Mouse (Mus musculus): Measurements from ENCODE around the gene Sumf1.

Sumf1 gene

DNA sequence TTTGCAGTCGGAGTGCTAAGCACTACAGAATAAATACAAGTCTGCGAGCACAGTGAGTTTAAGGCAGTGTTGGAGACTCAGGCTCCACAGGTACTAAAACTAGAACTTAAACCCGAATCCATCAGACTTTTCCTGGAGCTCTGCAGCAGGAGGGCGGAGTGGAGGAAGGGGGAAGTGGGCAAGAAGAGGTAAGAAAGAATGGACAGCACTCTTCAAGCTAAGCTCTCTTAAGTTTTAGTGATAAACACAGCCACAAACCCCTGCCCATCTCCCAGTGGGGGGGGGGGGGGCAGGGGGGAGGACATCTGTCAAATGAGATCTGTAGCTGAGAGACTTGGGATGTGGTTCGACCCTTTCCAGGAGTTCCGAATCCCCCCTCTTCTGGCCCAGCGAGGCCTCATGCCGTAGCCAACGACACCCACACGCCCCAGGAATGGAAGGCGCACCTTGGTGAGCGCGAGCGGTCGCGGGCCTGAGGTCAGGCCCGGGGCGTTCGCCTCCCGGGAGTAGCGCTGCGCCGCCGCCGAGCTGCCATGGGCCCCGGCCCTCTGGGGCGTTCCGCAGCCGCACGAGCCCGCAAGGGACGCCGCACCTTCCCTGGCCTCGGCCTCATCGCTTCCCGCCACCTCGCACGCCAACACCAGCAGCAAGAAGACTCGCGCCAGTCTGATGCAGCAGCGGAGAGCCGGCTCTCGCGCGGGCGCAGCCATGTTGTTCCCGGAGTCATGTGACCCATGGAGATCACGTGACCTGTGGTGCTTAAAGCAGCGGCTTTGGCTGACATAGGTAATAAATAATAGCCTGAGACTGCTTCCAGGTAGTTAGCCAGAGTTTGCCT, at the start of gene Sumf1:
Gene Sumf1 (minus strand): TSS at position 736 of the 838 bp plus-strand sequence.
- in situ Hi-C loops (cut with MboI, MseI): loop anchor here (5.0 kb wide), 1 partner anchor 83 kb away; no protein-coding TSS in a partner anchor

DNA sequence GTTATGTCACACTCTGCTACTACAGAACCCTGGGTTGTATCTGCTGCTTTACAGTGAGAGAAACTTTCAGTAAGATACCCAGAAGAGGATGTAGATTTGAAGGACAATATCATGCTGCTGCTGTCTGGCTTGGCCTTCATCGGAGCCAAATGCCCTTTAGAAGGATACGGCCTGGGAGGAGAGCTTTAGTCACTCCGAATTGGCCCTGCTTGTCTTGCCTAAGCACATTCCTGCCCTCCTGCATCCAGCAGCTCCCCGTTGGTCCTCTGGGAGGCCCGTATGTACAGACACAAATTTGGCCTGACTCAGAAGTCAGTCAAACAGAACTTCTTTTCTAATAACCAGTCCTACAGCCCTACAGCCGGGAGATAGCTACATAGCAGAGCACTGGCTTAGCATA, 49.2 kb upstream of the Sumf1 start:
- in situ Hi-C loops (cut with MboI, MseI): no loop called here

DNA sequence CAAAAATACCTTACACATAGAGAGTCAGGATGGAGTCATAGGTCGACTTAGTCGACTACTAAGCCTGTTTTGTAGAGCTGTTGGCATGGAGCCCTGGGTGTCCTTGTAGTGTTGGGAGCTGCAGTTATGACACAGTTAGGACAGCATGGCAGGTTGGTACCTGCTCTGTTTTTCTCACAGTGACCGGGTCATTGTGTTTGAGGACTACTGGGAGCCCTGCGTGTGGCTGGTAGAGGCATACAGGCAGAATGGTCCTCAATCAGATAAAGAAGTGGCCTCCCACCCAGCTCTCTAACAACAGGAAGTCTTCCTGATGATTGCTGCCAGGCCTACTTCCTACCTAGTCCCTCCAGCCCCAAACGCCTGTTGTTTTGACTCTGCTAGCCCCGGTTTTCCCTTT, 47.7 kb upstream of the Sumf1 start:
- in situ Hi-C loops (cut with MboI, MseI): no loop called here

DNA sequence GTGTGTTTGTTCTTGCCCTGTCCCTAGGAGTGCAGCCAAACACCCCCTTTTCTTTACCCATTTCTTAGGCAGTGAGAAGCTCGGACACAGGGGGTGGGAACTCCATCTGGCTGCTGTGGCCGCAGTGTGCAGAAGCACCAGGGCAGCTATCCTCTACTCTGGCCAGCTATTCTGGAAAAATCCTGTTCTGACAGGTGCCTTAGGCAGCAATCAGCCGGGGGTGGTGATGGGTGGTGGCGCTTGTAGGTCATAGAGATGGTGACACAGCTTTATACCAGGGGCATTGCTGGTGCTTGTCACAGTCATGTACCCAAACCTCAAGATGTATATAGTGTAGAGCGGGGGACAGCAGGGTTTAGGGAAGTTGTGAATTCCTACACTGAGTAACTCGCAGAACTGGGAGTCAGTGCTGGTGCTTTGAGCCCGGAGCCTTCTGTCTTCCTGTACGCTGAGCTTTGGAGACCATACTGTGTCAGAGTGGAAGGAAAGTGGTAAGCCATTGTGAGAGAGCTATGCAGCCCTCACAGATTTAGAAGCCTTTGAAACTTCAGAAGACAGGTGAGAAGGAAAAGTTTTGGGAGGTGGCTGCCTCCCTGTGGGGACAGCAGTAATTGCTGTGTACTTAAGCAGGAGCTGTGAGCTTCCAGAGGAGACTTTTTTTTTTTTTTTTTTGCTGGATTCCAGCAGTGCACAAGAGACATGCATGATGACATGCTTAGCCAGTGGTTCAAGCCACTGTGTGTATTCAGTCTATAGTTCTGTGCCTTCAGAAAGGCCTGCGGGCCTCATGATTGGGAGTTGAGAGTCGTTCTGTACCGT, 46.7 kb upstream of the Sumf1 start:
- in situ Hi-C loops (cut with MboI, MseI): no loop called here

DNA sequence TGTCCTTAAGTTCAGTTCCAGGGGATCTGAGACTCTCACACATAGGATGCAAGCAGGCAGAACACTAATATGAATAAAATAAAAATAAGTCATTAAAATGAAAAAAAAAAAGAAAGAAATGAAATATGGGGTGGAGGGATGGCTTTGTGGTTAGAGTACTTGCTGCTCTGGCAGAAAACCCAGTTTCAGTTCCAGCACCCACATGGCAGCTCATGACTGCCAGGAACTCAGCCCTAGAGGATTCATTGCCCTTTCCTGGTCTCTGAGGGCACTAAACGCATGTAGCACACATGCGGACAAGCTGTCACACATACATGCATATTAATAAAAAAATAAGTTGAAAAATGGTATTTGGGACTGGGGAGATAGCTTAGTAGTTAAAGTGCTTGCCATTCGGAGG, 45.2 kb upstream of the Sumf1 start:
- in situ Hi-C loops (cut with MboI, MseI): no loop called here

DNA sequence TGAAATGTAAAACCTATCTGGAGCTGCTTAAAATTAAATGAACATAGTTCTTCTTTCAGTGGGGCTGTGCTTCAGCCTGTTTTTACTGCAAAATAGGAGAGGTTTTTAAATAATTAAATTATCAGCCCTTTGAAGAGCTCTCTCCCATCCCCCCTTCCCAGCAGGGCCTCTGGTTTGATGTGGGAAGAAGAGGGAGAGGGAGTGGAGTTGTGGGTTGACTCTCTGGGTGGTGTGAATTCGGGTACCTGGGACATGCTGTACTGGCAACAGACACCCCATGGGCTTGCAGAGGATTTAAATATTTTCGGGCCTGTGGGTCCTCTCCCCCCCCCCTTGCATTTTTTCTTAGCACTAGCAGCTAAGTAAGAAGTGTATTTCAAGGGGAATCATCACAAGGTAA, 43.2 kb upstream of the Sumf1 start:
- in situ Hi-C loops (cut with MboI, MseI): no loop called here

DNA sequence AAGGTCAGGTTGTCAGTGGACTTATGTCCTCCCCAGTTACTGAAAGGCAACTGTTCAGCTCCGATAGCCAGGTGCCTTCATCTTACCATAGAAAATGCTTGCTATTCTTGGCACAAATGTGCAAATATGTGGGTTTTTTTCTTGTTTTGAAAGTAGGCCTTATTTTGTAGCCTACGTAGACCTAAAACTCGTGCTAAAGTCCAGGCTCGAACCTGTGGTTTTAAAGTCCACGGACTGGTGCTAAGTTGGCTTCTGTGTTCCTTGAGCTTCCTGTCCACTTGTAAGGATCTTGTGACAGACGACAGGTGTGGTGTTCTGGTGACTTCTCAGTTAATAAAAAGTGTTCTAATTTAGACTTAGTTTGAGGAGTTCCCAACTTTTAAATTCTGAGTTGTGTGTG, 42.7 kb upstream of the Sumf1 start:
- in situ Hi-C loops (cut with MboI, MseI): no loop called here

DNA sequence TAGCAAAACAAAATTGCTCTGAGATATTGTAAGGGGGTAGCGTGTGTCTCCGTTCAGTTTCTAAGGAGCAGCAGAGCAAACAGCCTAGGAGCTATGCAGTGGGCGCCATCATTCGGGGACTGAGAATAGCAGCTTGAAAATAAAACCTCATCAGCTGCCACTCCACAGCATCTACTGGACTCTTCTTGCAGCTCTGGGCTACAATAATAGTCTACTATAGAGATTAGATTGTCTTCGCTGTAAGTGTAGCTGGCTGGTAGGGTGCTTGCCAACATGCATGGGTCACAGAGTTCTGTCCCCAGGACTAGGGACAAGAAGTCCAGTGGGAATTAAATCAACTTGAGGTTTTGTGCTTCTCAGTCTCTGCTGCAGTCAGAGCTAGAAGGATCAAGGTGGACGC, 42.1 kb upstream of the Sumf1 start:
- in situ Hi-C loops (cut with MboI, MseI): no loop called here

DNA sequence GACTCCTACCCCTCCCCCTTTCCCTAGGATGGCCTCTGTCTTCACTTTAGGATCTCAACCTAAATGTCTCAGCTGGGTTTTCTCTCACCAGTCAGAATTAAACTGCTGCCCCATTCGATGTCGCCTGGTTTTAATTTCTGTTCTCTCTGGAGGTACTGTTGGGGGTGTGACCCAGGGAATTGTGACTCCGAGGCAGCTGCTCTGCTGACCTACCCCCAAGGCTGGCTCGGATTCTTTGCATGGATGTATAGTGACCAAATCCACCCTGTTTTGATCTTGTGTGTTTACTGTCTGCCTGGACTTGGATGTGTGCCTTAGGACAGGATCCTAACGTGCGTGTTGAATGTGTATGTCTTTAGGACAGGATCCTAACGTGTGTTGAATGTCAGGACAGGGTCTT, 40.8 kb upstream of the Sumf1 start:
- in situ Hi-C loops (cut with MboI, MseI): no loop called here

DNA sequence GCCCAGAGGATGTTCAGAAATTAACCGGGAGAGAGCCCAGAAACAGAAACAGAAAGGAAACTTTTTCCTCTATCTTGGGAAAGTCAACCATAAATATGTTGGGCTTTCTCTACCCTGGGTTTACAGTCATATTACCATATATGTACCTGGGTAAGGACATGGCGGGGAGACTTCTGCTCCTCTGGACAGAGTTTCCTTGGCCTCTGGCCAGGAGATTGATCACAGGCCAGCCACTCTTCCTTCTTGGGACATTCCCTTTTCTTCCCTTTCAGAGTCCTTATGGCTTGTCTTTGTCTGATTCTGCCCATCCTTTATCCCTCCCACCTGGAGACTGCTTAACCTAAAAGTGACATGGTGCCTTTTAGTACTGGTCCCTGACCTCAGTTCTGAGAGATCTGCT, 39.6 kb upstream of the Sumf1 start:
- in situ Hi-C loops (cut with MboI, MseI): no loop called here

DNA sequence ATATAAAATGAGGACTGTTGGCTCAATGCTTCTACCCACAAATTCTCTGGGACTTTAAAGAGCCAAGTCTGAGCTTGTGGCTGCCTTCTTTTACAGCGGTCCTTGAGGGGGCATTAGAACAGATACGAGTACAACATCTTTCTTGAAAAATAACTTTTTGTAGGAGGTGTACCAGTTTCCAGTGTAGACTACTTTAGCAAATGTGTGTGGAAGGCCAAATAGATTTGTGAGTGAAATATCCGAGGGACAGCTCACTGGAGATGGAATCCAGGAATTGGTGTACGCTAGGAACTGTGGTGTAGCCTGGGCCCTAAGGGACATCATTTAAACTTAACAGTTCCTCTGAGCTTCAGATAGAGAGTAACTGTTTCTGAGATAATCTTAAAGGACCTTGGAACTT, 39.0 kb upstream of the Sumf1 start:
- in situ Hi-C loops (cut with MboI, MseI): no loop called here

DNA sequence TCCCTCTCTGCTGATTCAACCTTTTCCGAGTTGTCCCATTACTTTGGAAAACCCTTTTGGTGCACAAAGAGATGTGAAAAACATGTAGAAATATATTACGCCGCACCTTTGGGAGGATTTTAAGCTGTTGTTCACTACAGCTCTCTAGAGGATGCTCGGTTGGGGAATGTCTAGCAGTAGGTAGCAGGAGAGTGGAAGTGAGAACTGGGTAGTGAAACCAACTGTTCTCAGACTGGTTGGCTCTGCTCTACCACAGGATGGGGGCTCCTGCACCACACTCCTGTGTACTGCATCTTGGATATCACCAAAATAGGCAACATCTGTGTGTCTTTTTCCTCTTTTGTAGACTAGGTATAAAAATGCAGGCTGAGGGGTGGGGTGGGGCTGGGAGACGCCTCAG, 37.5 kb upstream of the Sumf1 start:
- in situ Hi-C loops (cut with MboI, MseI): no loop called here

DNA sequence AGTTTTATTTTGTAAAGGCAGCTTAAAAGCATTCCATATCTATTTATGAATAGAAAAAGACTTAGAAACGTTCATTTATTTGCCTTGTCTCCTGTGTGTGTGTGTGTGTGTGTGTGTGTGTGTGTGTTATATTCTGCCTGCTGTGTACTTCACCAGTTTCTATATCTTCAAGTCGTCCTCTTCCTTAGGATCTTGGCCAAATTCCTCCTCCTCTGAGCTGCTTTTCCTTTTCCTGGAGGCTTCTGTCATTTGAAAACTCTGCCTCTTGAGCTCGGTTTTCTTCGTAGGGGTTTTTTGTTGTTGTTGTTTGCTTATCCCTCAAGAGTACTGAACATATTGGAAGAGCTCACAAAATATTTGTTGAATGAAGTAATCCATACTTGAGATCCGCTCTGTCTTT, 37.1 kb upstream of the Sumf1 start:
- in situ Hi-C loops (cut with MboI, MseI): no loop called here

DNA sequence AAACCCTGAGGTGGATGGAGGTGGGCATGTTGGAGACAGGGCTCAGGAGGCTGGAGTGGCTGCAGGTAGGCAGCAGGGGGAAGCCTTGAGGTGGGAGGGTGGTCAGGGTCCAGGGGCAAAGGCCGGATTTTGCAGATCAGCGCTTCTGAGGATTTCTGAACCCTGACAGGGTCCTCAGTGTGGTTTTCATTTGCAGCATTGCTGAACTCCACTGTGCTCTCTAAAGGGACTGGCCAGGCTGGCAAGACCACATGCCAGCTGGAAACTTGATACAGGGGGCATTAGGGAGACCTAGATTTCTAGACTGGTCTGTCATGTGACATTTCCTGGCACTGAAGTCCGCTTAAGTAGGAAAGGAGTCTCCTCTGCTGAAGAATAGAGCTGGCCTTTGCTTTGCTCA, 32.6 kb upstream of the Sumf1 start:
- in situ Hi-C loops (cut with MboI, MseI): no loop called here

DNA sequence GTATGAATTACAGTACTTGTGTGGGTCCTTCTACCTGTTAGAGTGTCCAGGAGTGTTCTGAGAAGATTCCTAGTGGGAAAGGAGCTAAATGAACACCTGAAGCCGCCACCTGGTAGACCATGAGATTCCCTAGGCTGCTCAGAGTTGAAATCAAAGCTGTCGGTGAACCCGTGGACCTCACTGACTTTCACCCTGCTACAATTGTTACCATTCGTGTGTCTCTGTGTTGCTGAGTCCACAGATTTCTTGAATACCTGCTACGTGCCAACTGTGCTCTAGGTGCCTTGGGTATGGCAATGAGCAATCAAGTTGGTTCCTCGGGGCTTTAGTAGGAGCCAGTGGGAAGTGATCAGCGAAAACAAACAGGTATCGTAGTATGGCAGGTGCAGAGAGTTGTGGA, 31.4 kb upstream of the Sumf1 start:
- in situ Hi-C loops (cut with MboI, MseI): no loop called here

DNA sequence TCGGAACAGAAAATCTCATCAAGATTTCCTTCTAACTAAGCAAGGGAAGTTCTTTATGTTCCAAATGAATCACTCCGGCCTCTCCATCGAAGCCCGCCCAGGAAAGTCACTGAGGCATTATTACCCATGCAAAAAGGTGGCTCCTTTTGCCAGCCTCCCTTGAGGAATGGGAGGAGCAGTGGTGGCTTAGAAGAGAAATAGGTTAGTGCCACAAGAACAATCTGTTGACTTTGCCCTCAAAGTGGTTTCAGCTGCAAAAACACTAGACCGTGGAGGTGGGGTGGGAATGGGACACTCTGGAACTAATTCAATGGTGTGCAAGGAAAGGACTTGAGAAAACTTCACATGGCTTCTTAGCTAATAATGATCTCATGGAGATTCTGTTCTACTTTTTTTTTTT, 30.7 kb upstream of the Sumf1 start:
- in situ Hi-C loops (cut with MboI, MseI): no loop called here

DNA sequence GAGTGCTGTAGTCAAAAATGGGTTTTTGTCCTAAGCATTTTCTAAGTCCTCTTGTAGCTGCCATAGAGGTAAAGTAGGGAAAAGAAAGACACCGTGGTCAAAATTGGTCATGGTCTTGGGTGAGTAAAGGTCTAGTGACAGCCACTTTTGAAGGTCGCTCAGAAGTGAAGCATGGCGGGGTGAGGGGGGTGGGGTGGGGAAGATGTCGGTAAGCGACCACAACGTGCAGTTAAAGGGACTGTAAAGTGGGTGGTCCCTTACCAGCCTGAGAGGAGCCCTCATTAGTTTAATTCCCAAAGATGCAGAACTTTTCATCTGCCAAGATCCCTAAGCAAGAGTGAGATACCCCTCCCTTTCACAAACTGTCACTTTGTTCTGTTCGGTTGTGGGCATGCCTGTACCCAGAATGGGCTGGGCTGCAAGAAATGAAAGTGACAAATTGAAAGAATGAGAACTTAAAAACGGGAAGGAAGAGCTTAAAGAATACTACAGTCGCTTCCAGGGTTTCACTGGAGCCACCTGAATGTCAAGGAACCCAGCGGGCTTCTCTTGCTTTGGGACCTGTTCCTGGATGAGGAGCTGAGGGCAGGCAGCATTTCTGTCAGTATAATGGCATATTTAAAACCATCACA, 29.0 kb upstream of the Sumf1 start:
- in situ Hi-C loops (cut with MboI, MseI): loop anchor here (5.0 kb wide), 1 partner anchor 42 kb away; no protein-coding TSS in a partner anchor

DNA sequence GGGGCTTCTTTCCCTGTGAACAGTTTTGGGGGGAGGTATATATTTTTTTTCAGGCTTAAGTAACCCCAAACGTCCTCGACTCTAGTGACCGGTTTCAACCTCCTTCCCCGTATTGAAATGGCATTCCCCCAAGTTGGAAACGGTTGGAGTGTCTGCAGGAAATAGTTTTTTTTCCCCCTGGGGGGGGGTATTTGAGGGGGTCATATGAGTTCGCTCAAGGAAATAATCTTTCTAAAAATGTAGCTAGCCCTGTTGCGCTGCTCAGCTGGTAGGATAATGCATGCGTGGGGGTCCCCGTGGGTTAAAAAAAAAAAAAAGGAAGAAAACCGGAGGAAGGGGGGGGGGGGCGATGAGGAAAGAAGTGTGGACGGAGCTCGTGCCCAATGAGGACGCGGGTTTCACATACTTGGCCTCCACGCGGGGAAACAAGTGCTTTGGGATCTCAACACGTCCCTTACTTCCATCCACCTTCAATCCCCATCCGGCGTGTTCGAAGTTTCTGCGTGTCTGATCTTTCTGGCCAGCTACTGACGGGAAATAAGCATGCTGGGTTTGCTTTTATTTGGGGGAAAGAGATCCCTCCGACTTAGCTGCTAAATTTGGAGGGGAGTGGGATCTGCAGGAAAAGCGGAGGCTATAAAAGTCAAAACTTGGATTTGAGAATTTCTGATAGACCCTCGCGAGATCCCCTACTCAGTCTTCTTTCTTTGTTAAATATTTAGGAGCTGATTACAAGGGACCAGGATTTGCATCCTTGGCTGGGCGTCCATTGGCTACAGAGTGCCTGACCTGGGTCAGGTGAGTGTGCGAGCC, 28.3 kb upstream of the Sumf1 start:
- in situ Hi-C loops (cut with MboI, MseI): loop anchor here (5.0 kb wide), 1 partner anchor 41 kb away; no protein-coding TSS in a partner anchor

DNA sequence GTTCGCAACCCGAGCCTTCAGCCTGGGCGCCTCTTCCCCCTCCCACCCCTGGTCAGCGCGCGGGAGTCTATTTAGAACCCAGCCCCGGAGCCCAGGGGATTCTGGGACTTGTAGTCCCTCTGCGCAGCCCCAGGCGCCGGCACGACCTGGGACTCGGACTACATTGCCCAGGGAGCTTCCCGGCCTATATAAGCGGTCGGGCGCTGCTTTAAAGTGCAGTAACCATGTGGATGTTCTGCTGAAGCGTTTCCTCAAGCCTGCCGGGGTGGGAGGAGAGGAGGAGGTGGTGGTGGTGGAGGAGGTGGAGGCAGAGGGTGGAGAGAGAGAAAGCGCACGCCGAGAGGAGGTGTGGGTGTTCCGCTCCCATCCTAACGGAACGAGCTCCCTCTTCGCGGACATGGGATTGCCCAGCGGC, 27.5 kb upstream of the Sumf1 start, which contains the start of gene Itpr1:
Gene Itpr1 (plus strand): TSS at position 216 of the 415 bp plus-strand sequence.
- in situ Hi-C loops (cut with MboI, MseI): loop anchor here (5.0 kb wide), 1 partner anchor 41 kb away; no protein-coding TSS in a partner anchor

DNA sequence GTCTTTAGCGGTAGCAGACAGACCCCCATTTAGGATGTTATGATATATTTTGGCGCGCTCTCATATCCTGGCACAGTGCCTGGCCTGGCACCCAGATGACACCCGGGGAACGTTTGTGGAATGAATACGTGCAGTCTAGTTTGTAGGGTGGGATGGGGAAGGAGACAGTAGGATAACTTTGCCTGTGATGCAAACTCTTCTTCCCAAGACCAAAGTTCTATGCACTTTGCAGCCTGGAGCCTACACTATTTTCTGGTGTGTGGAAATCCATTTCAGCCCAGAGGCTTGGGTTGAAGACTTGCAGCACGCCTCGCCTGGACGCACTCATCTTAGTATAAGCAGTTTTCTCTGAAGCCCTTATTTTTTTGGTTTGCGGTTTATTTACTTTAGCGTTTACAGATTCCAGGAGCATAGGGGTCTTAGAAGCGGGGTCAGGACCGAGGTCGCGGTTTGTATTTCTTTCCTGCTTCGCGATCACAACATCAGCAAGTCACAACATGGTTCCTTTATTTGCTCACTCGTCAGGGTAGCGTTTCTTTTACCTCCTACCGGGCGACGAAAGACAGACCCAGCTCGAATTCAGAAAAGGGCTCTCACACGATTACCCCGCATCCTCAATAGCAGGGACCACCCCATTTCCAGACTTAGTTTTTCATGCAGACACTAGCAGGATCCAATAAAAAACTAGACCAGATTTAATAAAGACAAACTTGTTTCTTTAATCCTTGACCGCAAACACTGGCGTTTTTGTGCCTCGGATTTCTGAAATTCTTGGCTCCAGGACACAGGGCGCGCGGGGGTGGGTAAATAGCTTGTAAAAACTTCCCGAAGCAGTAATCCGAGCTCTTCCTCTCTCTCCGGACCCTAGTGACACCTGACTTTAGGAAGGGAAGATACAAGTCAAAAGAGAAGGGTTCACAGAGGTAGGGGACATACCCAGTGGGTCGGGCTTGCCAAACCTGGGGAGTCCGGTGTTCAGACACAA, 26.8 kb upstream of the Sumf1 start:
- in situ Hi-C loops (cut with MboI, MseI): loop anchor here (5.0 kb wide), 1 partner anchor 40 kb away; no protein-coding TSS in a partner anchor

Measured in T-helper 1 cell (primary cell).